Mouse (Mus musculus) embryo, embryonic 10 days (tissue): ENCODE data around the gene Wwp2.
"Not testable (repeated sequence)": the region's sequence is repeated elsewhere in the genome, so short reads cannot be mapped to it uniquely, and the experiment has no call there.

Experiments
- DNase-seq: peaks from one replicate; pipeline ENCODE4 v3.0.0-alpha.2; 2015; ENCODE audit warnings: low spot score

The Wwp2 gene

GRCm38 (mm10) chr8:107476786-107477185 is 40.6 kb downstream of the Wwp2 start:
- not testable (repeated sequence) for DNase-seq

GRCm38 (mm10) chr8:107478728-107479127 is 42.6 kb downstream of the Wwp2 start:
- no peak for DNase-seq

- no peak for DNase-seq
These were observed 44.3 kb downstream of the Wwp2 start for GRCm38 (mm10) chr8:107480436-107480835.

GRCm38 (mm10) chr8:107483250-107483649 is 47.1 kb downstream of the Wwp2 start:
- no peak for DNase-seq

GRCm38 (mm10) chr8:107484956-107485355 is 48.8 kb downstream of the Wwp2 start:
- DNase-seq: no peak

GRCm38 (mm10) chr8:107488551-107488950 is 52.4 kb downstream of the Wwp2 start:
- DNase-seq: no peak

GRCm38 (mm10) chr8:107489086-107489485 is 52.9 kb downstream of the Wwp2 start:
- DNase-seq: no peak

GRCm38 (mm10) chr8:107489921-107490320 is 53.8 kb downstream of the Wwp2 start:
- DNase-seq: no peak

GRCm38 (mm10) chr8:107490649-107491048 is 54.5 kb downstream of the Wwp2 start:
- DNase-seq: no peak

- DNase-seq: no peak
These were observed 55.0 kb downstream of the Wwp2 start for GRCm38 (mm10) chr8:107491212-107491611.

- no peak for DNase-seq
These were observed 55.7 kb downstream of the Wwp2 start for GRCm38 (mm10) chr8:107491831-107492230.

GRCm38 (mm10) chr8:107492802-107493201 is 56.6 kb downstream of the Wwp2 start:
- no peak for DNase-seq

GRCm38 (mm10) chr8:107495425-107495824 is 59.3 kb downstream of the Wwp2 start:
- no peak for DNase-seq

GRCm38 (mm10) chr8:107497708-107498107 is 61.5 kb downstream of the Wwp2 start:
- DNase-seq: no peak

- DNase-seq: no peak
These were observed 62.2 kb downstream of the Wwp2 start for GRCm38 (mm10) chr8:107498390-107498789.

GRCm38 (mm10) chr8:107498806-107499205 is 62.6 kb downstream of the Wwp2 start:
- no peak for DNase-seq

GRCm38 (mm10) chr8:107499519-107499918 is 63.4 kb downstream of the Wwp2 start:
- DNase-seq: no peak

GRCm38 (mm10) chr8:107502407-107502806 is 66.2 kb downstream of the Wwp2 start:
- DNase-seq: no peak

- no peak for DNase-seq
These were observed 66.8 kb downstream of the Wwp2 start for GRCm38 (mm10) chr8:107502922-107503321.

- peak; percentile 65 for DNase-seq
These were observed 67.2 kb downstream of the Wwp2 start for GRCm38 (mm10) chr8:107503354-107503753.

GRCm38 (mm10) chr8:107504239-107504985 is 68.2 kb downstream of the Wwp2 start:
- no peak for DNase-seq

GRCm38 (mm10) chr8:107505271-107505670 is 69.1 kb downstream of the Wwp2 start:
- no peak for DNase-seq

- DNase-seq: no peak
These were observed 70.9 kb downstream of the Wwp2 start for GRCm38 (mm10) chr8:107507019-107507418.

- DNase-seq: no peak
These were observed 74.0 kb downstream of the Wwp2 start for GRCm38 (mm10) chr8:107510204-107510603.
